Comparison of ENCODE assay signal across 17 mouse cellular contexts in genomic region chr7:35349886-35350684, GRCm38 (mm10). TPM values are rescaled to one million over a fixed set of nuclear protein-coding genes. Genes with fewer than 3 reads are reported as not detected.
DNase-seq lines count a peak whose midpoint lies in the region; ATAC-seq lines count a peak whose summit lies in the region.
"Had no signal": no experiment of that assay in that cellular context is flagged by ENCODE, and none has a peak within 500 bp of the region (broad histone marks: within the 10 kb centered on the region; RNA-seq: fewer than 3 reads in every experiment).

No protein-coding gene starts in this region.

- H3K36me3 ChIP-seq in kidney, embryonic 16.5 days (ENCODE audit: insufficient read depth, low read length) = peaks cover 3% of the 10 kb centered on the region; the same call in 1 of the 2 replicates
- H3K36me3 ChIP-seq in liver, embryonic 13.5 days = no peaks in the 10 kb centered on the region
- no peaks in the 10 kb centered on the region for H3K36me3 ChIP-seq in stomach, embryonic 16.5 days (ENCODE audit: control insufficient read depth, insufficient read depth, low read length)
- H3K36me3 ChIP-seq: midbrain, embryonic 10.5 days; neural tube, embryonic 12.5 days had no signal

- no peak for ATAC-seq in kidney, embryonic 16.5 days (ENCODE audit: low FRiP score, low TSS enrichment)
- peak; percentile 59 for ATAC-seq in liver, embryonic 13.5 days (ENCODE audit: low read depth)
- ATAC-seq in stomach, embryonic 16.5 days (ENCODE audit: insufficient read depth, low FRiP score) = peak; percentile 47
- no peak for ATAC-seq in cerebellum, adult (ENCODE audit: insufficient number of reproducible peaks, low FRiP score, low TSS enrichment)
- ATAC-seq: inflammation-experienced regulatory T-cells, adult 6 months had no signal

- H3K27me3 ChIP-seq in kidney, embryonic 16.5 days (ENCODE audit: insufficient read depth, low read length) = no peaks in the 10 kb centered on the region
- no peaks in the 10 kb centered on the region for H3K27me3 ChIP-seq in liver, embryonic 13.5 days
- no peaks in the 10 kb centered on the region for H3K27me3 ChIP-seq in stomach, embryonic 16.5 days (ENCODE audit: control insufficient read depth, insufficient read depth, low read length)
- H3K27me3 ChIP-seq: neural tube, embryonic 12.5 days had no signal

- H3K9ac ChIP-seq in kidney, embryonic 16.5 days (replicated peaks; ENCODE audit: low read length) = no peak overlapping the region
- no peak overlapping the region for H3K9ac ChIP-seq in liver, embryonic 13.5 days
- no peak overlapping the region for H3K9ac ChIP-seq in stomach, embryonic 16.5 days (ENCODE audit: low read length)
- H3K9ac ChIP-seq: neural tube, embryonic 12.5 days had no signal

- no peak overlapping the region for H3K4me2 ChIP-seq in kidney, embryonic 16.5 days (replicated peaks; ENCODE audit: low read depth, low read length)
- no peak overlapping the region for H3K4me2 ChIP-seq in liver, embryonic 13.5 days
- H3K4me2 ChIP-seq in stomach, embryonic 16.5 days (ENCODE audit: low read depth, low read length) = 0 out of 2 replicates have a peak overlapping the region, but pooled peaks have one; percentile 1
- H3K4me2 ChIP-seq: neural tube, embryonic 12.5 days had no signal

- H3K4me3 ChIP-seq in kidney, embryonic 16.5 days (ENCODE audit: low read length) = no peak overlapping the region
- H3K4me3 ChIP-seq in liver, embryonic 13.5 days (replicated peaks) = no peak overlapping the region
- no peak overlapping the region for H3K4me3 ChIP-seq in stomach, embryonic 16.5 days (replicated peaks; ENCODE audit: low read length)
- H3K4me3 ChIP-seq: midbrain, embryonic 10.5 days; neural tube, embryonic 12.5 days had no signal

- peaks cover 7% of the 10 kb centered on the region; the same call in 1 of the 2 replicates for H3K4me1 ChIP-seq in kidney, embryonic 16.5 days (ENCODE audit: insufficient read depth, low read length)
- H3K4me1 ChIP-seq in liver, embryonic 13.5 days (replicated peaks) = peaks cover 9% of the 10 kb centered on the region
- no peaks in the 10 kb centered on the region; the same call in 1 of the 2 replicates for H3K4me1 ChIP-seq in stomach, embryonic 16.5 days (ENCODE audit: control insufficient read depth, insufficient read depth, low read length)
- H3K4me1 ChIP-seq: midbrain, embryonic 10.5 days; neural tube, embryonic 12.5 days had no signal

- H3K9me3 ChIP-seq in kidney, embryonic 16.5 days (ENCODE audit: low read length) = no peaks in the 10 kb centered on the region
- H3K9me3 ChIP-seq in liver, embryonic 13.5 days (replicated peaks) = no peaks in the 10 kb centered on the region
- no peaks in the 10 kb centered on the region for H3K9me3 ChIP-seq in stomach, embryonic 16.5 days (replicated peaks; ENCODE audit: control insufficient read depth, low read length)
- H3K9me3 ChIP-seq: midbrain, embryonic 10.5 days had no signal

- DNase-seq in kidney, adult 18-20 months = peak; percentile 40
- DNase-seq in kidney, postnatal 4 days = no peak
- DNase-seq in liver, embryonic 13.5 days = no peak
- no peak for DNase-seq in layer of hippocampus, adult 18-20 months (ENCODE audit: low spot score in 2 of 2)
- no peak for DNase-seq in natural killer cell, adult 2 months (ENCODE audit: low spot score in 2 of 2)
- DNase-seq: adrenal gland, adult 8-10 months; cerebellum, adult 2 months; gastrocnemius, postnatal 25 days; lung, postnatal 36 days; right cerebral cortex, postnatal 14 days; thymus, postnatal 4 days had no signal

- 83% methylated on average over 8 of the region's 8 CpGs for WGBS in kidney, embryonic 16.5 days
- 68% methylated on average over 8 of the region's 8 CpGs for WGBS in liver, embryonic 13.5 days (ENCODE audit: insufficient replicate concordance)
- 68% methylated on average over 8 of the region's 8 CpGs for WGBS in stomach, embryonic 16.5 days

- H3K27ac ChIP-seq in kidney, embryonic 16.5 days (ENCODE audit: low read length) = 0 out of 2 replicates have a peak overlapping the region, but pooled peaks have one; percentile 23
- peak overlapping the region; percentile 67 for H3K27ac ChIP-seq in liver, embryonic 13.5 days
- H3K27ac ChIP-seq in stomach, embryonic 16.5 days (ENCODE audit: low read length) = peak overlapping the region; percentile 87
- H3K27ac ChIP-seq: midbrain, embryonic 10.5 days; neural tube, embryonic 12.5 days had no signal

RNA-seq across cellular contexts. Expression of gene Rhpn2, which starts 16.1 kb away (rescaled TPM):
- polyA plus RNA-seq in kidney, embryonic 16.5 days (2015; fragmentation: Nextera tagmentation; extraction: Ambion mirVana) = 16.3 TPM in 2 replicates
- polyA plus RNA-seq in liver, embryonic 13.5 days (2015; fragmentation: Nextera tagmentation; extraction: Ambion mirVana) = 3.8 and 4.6 TPM in 2 replicates
- polyA plus RNA-seq in stomach, embryonic 16.5 days (2015; fragmentation: Nextera tagmentation; extraction: Ambion mirVana) = 32.4 and 37.5 TPM in 2 replicates
- total RNA-seq in layer of hippocampus, adult 18-20 months (2021) = 1 to 10 TPM; 7.3 to 9.1 TPM

RNA-seq across cellular contexts. Expression of gene Gpatch1, which starts 31.8 kb away (rescaled TPM):
- polyA plus RNA-seq in kidney, embryonic 16.5 days (2015; fragmentation: Nextera tagmentation; extraction: Ambion mirVana) = 19.6 and 19.9 TPM in 2 replicates
- polyA plus RNA-seq in liver, embryonic 13.5 days (2015; fragmentation: Nextera tagmentation; extraction: Ambion mirVana) = 7.3 and 8.5 TPM in 2 replicates
- polyA plus RNA-seq in stomach, embryonic 16.5 days (2015; fragmentation: Nextera tagmentation; extraction: Ambion mirVana) = 13.5 and 14.3 TPM in 2 replicates
- 10 to 100 TPM; 26.5 to 30.1 TPM for total RNA-seq in layer of hippocampus, adult 18-20 months (2021)

RNA-seq across cellular contexts. Expression of gene Faap24, which starts 46.6 kb away (rescaled TPM):
- 16.9 and 17.8 TPM in 2 replicates for polyA plus RNA-seq in kidney, embryonic 16.5 days (2015; fragmentation: Nextera tagmentation; extraction: Ambion mirVana)
- 28.9 and 34.4 TPM in 2 replicates for polyA plus RNA-seq in liver, embryonic 13.5 days (2015; fragmentation: Nextera tagmentation; extraction: Ambion mirVana)
- polyA plus RNA-seq in stomach, embryonic 16.5 days (2015; fragmentation: Nextera tagmentation; extraction: Ambion mirVana) = 14.7 and 15.9 TPM in 2 replicates
- total RNA-seq in layer of hippocampus, adult 18-20 months (2021) = 1 to 10 TPM; 6.2 to 6.3 TPM

RNA-seq across cellular contexts. Expression of gene Cep89, which starts 46.8 kb away (rescaled TPM):
- 63.7 and 73.2 TPM in 2 replicates for polyA plus RNA-seq in kidney, embryonic 16.5 days (2015; fragmentation: Nextera tagmentation; extraction: Ambion mirVana)
- 19.7 and 22.9 TPM in 2 replicates for polyA plus RNA-seq in liver, embryonic 13.5 days (2015; fragmentation: Nextera tagmentation; extraction: Ambion mirVana)
- polyA plus RNA-seq in stomach, embryonic 16.5 days (2015; fragmentation: Nextera tagmentation; extraction: Ambion mirVana) = 41.1 and 41.8 TPM in 2 replicates
- total RNA-seq in layer of hippocampus, adult 18-20 months (2021) = 10 to 100 TPM; 11.2 to 16.9 TPM

Comparison
In these comparisons a context has a peak if more than half of its experiments do, and no peak if none do; other contexts are left out.
1. ATAC-seq: peak in liver, embryonic 13.5 days (single experiment) and stomach, embryonic 16.5 days (single experiment); none in kidney, embryonic 16.5 days (single experiment) and cerebellum, adult (single experiment).
2. H3K27ac ChIP-seq: peak in every context shown above with its lines; median percentile 87 in stomach, embryonic 16.5 days; 67 in liver, embryonic 13.5 days; 23 in kidney, embryonic 16.5 days.